10 mouse cellular contexts compared by ENCODE assay signal in genomic region chr14:21368622-21369021, GRCm38 (mm10).
DNase-seq lines count a peak whose midpoint lies in the region; ATAC-seq and TF ChIP-seq lines count a peak whose summit lies in the region.
"Had no signal": no experiment of that assay in that cellular context is flagged by ENCODE, and none has a peak within 500 bp of the region (broad histone marks: within the 10 kb centered on the region; RNA-seq: fewer than 3 reads in every experiment).

No protein-coding gene starts in this region.

- peak; percentile 49 for ATAC-seq in midbrain, embryonic 13.5 days

- no peaks in the 10 kb centered on the region for H3K36me3 ChIP-seq in hindbrain, embryonic 10.5 days
- H3K36me3 ChIP-seq in midbrain, embryonic 13.5 days = no peaks in the 10 kb centered on the region

- 51% methylated on average over 2 of the region's 2 CpGs for WGBS in hindbrain, embryonic 10.5 days
- WGBS in midbrain, embryonic 13.5 days = 29% methylated on average over 2 of the region's 2 CpGs

- peak overlapping the region; percentile 71 for H3K27ac ChIP-seq in hindbrain, embryonic 10.5 days
- H3K27ac ChIP-seq in midbrain, embryonic 13.5 days = peak overlapping the region; percentile 80

- H3K4me2 ChIP-seq in midbrain, embryonic 13.5 days (replicated peaks) = 0 out of 2 replicates have a peak overlapping the region, but pooled peaks have one; percentile 9
- H3K4me2 ChIP-seq: lung, embryonic 14.5 days had no signal

- no peaks in the 10 kb centered on the region; the same call in 1 of the 2 replicates for H3K27me3 ChIP-seq in hindbrain, embryonic 10.5 days (ENCODE audit: insufficient read depth, poor library complexity, severe bottlenecking)
- H3K27me3 ChIP-seq in midbrain, embryonic 13.5 days = no peaks in the 10 kb centered on the region
- H3K27me3 ChIP-seq: CH12.LX had no signal

- no peak overlapping the region for H3K9ac ChIP-seq in midbrain, embryonic 13.5 days (replicated peaks)
- H3K9ac ChIP-seq: lung, embryonic 14.5 days had no signal

- DNase-seq in 3T3-L1 (ENCODE audit: low read depth, low spot score) = peak; percentile 36
- peak; percentile 72 for DNase-seq in brain, embryonic 14.5 days (ENCODE audit: low read depth)
- no peak for DNase-seq in hindbrain, embryonic 10.5 days (ENCODE audit: low spot score)
- no peak for DNase-seq in cerebellum, adult 9-10 months
- DNase-seq in gastrocnemius, adult 18-20 months (ENCODE audit: low spot score) = no peak
- DNase-seq in cerebellum, adult 8-10 months = no peak
- no peak for DNase-seq in natural killer cell, adult 2 months (ENCODE audit: low spot score in 2 of 2)

- TF ChIP-seq CTCF in brain, embryonic 14.5 days (IDR thresholded peaks at IDR 0.05; ENCODE audit: borderline replicate concordance, extremely low read depth, insufficient read depth, insufficient read length) = no peak

- H3K4me1 ChIP-seq in hindbrain, embryonic 10.5 days (replicated peaks) = peaks cover 20% of the 10 kb centered on the region
- peaks cover 33% of the 10 kb centered on the region for H3K4me1 ChIP-seq in midbrain, embryonic 13.5 days (replicated peaks)

- H3K4me3 ChIP-seq in hindbrain, embryonic 10.5 days = no peak overlapping the region
- no peak overlapping the region for H3K4me3 ChIP-seq in midbrain, embryonic 13.5 days (replicated peaks)

- H3K9me3 ChIP-seq in hindbrain, embryonic 10.5 days = 0 out of 2 replicates have a peak, but pooled peaks cover 4% of the 10 kb centered on the region
- no peaks in the 10 kb centered on the region for H3K9me3 ChIP-seq in midbrain, embryonic 13.5 days

- no peak for TF ChIP-seq POLR2A in brain, embryonic 14.5 days (IDR thresholded peaks at IDR 0.05; ENCODE audit: borderline replicate concordance, extremely low read depth, insufficient read depth, insufficient read length, poor library complexity, severe bottlenecking)

Comparison
In these comparisons a context has a peak if more than half of its experiments do, and no peak if none do; other contexts are left out.
1. DNase-seq: peak in 3T3-L1 (single experiment) and brain, embryonic 14.5 days (single experiment); none in hindbrain, embryonic 10.5 days (single experiment), cerebellum, adult 9-10 months (single experiment), gastrocnemius, adult 18-20 months (single experiment), cerebellum, adult 8-10 months (single experiment) and natural killer cell, adult 2 months (0 of 2).